Mouse (Mus musculus): Measurements from ENCODE around the gene Dpysl4. TPM values are rescaled to one million over a fixed set of nuclear protein-coding genes. Genes with fewer than 3 reads are reported as not detected.
A peak's percentile ranks its signal among the peaks of the same experiment; 100 is the strongest.

Dpysl4 gene
- polyA plus RNA-seq, 1 experiment from 2014 or later: 21.1 TPM

DNA sequence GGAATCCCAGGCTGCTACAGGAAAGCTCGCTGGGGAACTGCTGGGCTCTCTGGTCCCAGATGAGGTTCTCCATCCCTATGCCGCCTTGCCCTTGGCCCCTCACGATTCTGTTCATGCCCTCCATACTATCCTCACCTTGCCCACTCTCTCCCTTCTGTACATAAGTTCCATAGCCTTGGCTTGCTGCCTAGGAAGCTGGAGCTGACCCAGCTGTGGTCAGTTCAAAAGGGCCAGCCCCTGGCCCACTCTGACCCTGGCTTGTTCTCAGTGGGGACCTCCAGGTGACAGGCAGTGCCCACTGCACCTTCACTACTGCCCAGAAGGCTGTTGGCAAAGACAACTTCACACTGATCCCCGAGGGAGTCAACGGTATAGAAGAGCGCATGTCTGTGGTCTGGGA is 10.6 kb downstream of the Dpysl4 start:
- WGBS: 87% methylated on average over 6 of the region's 6 CpGs
- no peak overlapping the region for H3K9ac ChIP-seq
- H3K27me3 ChIP-seq: no peaks in the 10 kb centered on the region
- ATAC-seq (ENCODE audit: insufficient number of reproducible peaks, low FRiP score, low TSS enrichment, low read depth): no peak
- H3K27ac ChIP-seq (replicated peaks): no peak overlapping the region
- H3K4me2 ChIP-seq (replicated peaks): no peak overlapping the region
- H3K4me1 ChIP-seq: no peaks in the 10 kb centered on the region
- H3K4me3 ChIP-seq (replicated peaks): no peak overlapping the region
- H3K9me3 ChIP-seq (replicated peaks): no peaks in the 10 kb centered on the region
- peaks cover 12% of the 10 kb centered on the region; the same call in 1 of the 2 replicates for H3K36me3 ChIP-seq

DNA sequence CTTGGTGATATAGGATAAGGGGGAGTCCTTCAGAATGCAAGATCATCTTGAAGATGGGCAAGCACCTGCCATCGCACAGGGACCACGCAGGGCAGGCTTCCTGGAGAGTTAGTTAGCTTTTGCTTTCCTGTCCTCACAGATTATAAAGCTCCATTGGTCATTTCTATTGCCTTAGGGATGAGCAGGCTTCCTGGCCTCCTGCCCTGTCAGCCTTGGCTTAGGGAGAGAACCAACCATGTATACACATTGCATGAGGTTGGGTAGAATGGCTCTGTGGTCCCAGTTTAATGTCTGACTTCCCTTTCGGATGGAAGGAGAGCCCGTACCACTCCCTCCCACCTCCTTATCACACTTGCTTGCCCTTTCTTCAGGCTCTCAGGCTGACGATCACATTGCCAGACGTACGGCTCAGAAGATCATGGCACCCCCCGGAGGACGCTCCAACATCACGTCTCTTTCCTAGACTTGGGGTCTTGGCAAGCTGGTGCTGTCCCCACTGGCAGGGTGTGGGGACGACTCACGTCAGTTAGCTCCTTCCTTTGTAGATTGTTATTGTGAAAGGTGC is 14.8 kb downstream of the Dpysl4 start:
- Histone ChIP-seq H3K4me2 (replicated peaks) (no peak overlapping the region), H3K9ac (no peak overlapping the region), H3K9me3 (replicated peaks) (no peaks in the 10 kb centered on the region), H3K4me3 (replicated peaks) (no peak overlapping the region), H3K27me3 (no peaks in the 10 kb centered on the region), H3K27ac (replicated peaks) (no peak overlapping the region), H3K36me3 (no peaks in the 10 kb centered on the region), H3K4me1 (no peaks in the 10 kb centered on the region)
- WGBS: 71% methylated on average over 12 of the region's 12 CpGs
- ATAC-seq (ENCODE audit: insufficient number of reproducible peaks, low FRiP score, low TSS enrichment, low read depth): no peak

DNA sequence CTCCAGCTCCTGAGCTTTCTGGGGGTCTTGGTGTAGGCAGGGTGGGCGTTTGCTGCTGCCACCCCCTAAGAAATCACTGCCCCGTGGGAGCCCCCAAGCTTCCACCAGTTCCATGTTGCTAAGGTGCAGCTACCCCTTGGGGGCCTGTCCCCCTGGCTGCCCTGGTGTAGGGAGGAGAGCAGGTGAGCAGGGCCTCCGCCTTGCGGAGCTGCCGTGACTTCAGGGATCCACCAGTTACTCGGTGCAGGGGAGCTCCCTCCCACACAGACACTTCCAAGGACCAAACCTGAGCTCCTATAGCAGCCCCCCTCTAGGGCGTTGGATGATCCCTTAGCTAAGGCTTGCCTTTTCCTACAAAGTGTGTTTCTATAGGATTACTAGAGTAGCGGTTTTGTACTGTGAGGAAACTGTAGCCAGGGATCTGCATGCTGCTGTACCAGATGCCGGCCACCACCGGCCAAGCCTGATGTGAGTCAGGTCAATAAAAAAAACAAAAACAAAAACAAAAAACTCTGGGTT is 15.5 kb downstream of the Dpysl4 start:
- Histone ChIP-seq H3K4me3 (replicated peaks) (no peak overlapping the region), H3K27ac (replicated peaks) (no peak overlapping the region), H3K9me3 (replicated peaks) (no peaks in the 10 kb centered on the region), H3K4me2 (replicated peaks) (no peak overlapping the region), H3K36me3 (no peaks in the 10 kb centered on the region), H3K27me3 (no peaks in the 10 kb centered on the region), H3K4me1 (no peaks in the 10 kb centered on the region), H3K9ac (no peak overlapping the region)
- no peak for ATAC-seq (ENCODE audit: insufficient number of reproducible peaks, low FRiP score, low TSS enrichment, low read depth)
- WGBS: 65% methylated on average over 10 of the region's 10 CpGs

DNA sequence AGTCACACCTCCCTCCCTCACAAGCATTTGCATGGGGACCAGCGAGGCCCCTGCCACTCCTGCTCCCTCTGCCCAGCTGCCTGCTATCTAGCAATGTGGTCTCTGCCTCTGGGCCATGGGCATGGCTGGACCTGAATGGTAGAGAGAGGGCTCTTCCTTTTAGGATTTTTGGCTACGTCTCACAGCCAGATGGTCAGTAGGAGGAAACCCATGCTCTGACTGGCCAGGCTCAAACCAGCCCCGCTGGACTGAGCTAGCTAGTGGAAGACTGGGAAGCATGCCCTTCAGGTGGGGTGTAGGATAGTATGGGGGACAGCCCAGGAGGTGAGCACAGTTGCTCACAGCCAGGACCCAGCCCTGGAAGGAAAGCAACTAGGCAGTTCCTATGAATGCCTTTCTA is 16.0 kb downstream of the Dpysl4 start:
- ATAC-seq (ENCODE audit: insufficient number of reproducible peaks, low FRiP score, low TSS enrichment, low read depth): no peak

DNA sequence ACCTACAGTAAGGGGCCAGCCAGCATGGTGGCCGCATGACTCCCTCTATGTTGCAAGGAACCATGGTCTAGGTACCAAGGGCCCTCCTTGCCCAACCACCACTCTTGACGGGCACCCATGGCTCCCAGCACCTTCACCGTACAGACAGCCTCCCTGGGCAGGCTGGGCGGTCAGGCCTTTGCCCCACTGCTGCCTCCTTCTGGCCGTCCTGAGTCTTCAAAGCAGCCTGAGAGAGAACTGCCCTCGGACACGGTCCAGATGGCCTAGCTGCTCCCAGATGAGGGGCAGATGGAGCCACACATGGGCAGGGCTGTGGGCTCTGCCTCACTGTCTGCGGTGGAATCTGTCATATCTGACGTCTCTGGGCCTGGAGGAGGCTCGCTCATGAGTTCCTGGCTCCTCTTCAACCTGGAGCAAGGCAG is 18.2 kb downstream of the Dpysl4 start:
- ATAC-seq (ENCODE audit: insufficient number of reproducible peaks, low FRiP score, low TSS enrichment, low read depth): no peak
- H3K4me3 ChIP-seq (replicated peaks): no peak overlapping the region
- H3K9me3 ChIP-seq (replicated peaks): no peaks in the 10 kb centered on the region
- no peaks in the 10 kb centered on the region for H3K4me1 ChIP-seq
- 62% methylated on average over 10 of the region's 10 CpGs for WGBS
- H3K27me3 ChIP-seq: no peaks in the 10 kb centered on the region
- no peaks in the 10 kb centered on the region for H3K36me3 ChIP-seq
- H3K4me2 ChIP-seq (replicated peaks): no peak overlapping the region
- H3K27ac ChIP-seq (replicated peaks): no peak overlapping the region
- H3K9ac ChIP-seq: no peak overlapping the region

More for the DNA sequence above, 16.0 kb downstream of the Dpysl4 start:
- 57% methylated on average over 3 of the region's 3 CpGs for WGBS
- Histone ChIP-seq H3K4me3 (replicated peaks) (no peak overlapping the region), H3K27ac (replicated peaks) (no peak overlapping the region), H3K4me2 (replicated peaks) (no peak overlapping the region), H3K27me3 (no peaks in the 10 kb centered on the region), H3K9me3 (replicated peaks) (no peaks in the 10 kb centered on the region), H3K9ac (no peak overlapping the region), H3K36me3 (no peaks in the 10 kb centered on the region), H3K4me1 (no peaks in the 10 kb centered on the region)

DNA sequence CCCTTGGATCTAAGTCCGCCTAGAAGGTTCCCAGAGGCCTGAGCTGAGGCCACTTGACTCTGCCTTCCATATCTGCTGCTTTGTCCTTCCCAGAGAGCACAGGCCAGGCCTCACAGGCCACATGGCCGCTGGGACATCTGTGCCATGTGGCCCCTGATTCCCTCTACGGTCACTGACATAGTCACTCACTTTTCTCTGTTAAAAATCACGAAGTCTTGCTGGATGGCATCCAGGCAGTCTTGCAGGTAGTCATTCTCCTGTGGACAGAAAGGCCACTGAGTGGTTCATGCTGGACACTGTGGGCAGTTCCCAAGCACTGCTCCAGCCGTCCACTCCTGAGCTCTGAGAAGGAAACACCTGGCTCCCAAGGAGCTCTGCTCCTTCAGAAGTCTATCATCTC is 19.3 kb downstream of the Dpysl4 start:
- 80% methylated on average over 5 of the region's 5 CpGs for WGBS
- no peak overlapping the region for H3K4me2 ChIP-seq (replicated peaks)
- no peak overlapping the region for H3K27ac ChIP-seq (replicated peaks)
- H3K36me3 ChIP-seq: no peaks in the 10 kb centered on the region
- H3K9ac ChIP-seq: no peak overlapping the region
- H3K9me3 ChIP-seq (replicated peaks): no peaks in the 10 kb centered on the region
- no peaks in the 10 kb centered on the region for H3K4me1 ChIP-seq
- no peak for ATAC-seq (ENCODE audit: insufficient number of reproducible peaks, low FRiP score, low TSS enrichment, low read depth)
- no peaks in the 10 kb centered on the region for H3K27me3 ChIP-seq
- no peak overlapping the region for H3K4me3 ChIP-seq (replicated peaks)

DNA sequence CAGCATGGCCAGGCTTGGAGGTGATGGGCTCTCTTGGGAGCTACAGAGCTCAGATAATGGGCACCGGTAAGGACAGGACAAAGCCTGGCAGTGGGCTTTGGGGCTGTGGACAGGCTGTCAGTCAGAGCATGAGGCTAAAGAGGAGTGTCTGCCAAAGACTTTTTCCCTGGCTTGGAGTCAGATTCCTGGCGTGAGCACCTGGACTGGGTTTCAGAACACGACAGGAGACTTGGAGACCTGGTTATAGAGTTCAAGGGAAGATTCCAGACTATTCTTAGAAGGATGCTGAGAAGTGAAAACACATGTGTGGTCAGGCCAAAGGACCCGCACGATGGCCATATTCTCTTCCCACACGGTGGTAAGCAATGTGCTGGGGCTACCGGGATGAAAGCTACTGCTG is 19.9 kb downstream of the Dpysl4 start:
- Histone ChIP-seq H3K36me3 (no peaks in the 10 kb centered on the region), H3K9me3 (replicated peaks) (no peaks in the 10 kb centered on the region)
- no peak for ATAC-seq (ENCODE audit: insufficient number of reproducible peaks, low FRiP score, low TSS enrichment, low read depth)

DNA sequence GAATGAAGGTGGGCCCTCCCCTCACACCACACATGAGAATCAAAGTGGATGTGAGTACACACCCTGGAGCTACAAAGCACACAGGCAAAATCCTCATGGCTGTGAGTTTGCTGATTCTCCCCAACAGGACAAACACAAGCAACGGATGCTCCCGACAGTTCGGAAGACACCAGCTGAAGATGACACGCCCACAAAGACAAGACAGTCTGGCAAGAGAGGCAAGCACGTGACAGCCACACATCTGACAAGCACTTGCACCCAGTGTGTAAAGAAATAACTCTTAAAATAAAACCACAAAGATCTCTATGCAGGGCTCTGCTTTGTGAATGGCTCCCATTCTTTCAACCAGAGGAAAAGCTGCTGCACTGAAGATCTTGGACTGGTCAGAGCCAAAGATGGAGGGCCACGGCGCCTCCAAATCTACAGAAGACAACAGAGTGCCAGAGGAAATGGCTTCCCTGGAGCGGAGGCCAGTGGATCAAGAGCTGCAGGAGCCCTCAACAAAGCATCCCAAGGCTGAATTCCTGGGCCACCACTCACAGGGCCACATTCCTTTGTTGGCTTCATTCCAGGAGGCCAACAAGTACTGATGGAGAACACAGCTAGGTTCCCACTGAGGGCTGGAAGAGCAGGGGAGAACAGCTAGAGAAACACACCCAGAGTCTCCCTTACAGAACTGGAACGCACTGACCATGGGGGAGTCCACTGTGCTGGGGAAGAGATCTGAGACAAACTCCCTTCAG is 22.3 kb downstream of the Dpysl4 start:
- Histone ChIP-seq H3K9ac (no peak overlapping the region), H3K4me3 (replicated peaks) (no peak overlapping the region), H3K27me3 (no peaks in the 10 kb centered on the region), H3K4me1 (no peaks in the 10 kb centered on the region), H3K27ac (replicated peaks) (no peak overlapping the region), H3K9me3 (replicated peaks) (no peaks in the 10 kb centered on the region), H3K4me2 (replicated peaks) (no peak overlapping the region), H3K36me3 (no peaks in the 10 kb centered on the region)
- ATAC-seq (ENCODE audit: insufficient number of reproducible peaks, low FRiP score, low TSS enrichment, low read depth): no peak
- WGBS: 70% methylated on average over 9 of the region's 9 CpGs

More for the DNA sequence above, 19.9 kb downstream of the Dpysl4 start:
- no peak overlapping the region for H3K4me3 ChIP-seq (replicated peaks)
- no peak overlapping the region for H3K9ac ChIP-seq
- WGBS: 81% methylated on average over 7 of the region's 7 CpGs
- H3K27me3 ChIP-seq: no peaks in the 10 kb centered on the region
- H3K4me2 ChIP-seq (replicated peaks): no peak overlapping the region
- H3K4me1 ChIP-seq: no peaks in the 10 kb centered on the region
- no peak overlapping the region for H3K27ac ChIP-seq (replicated peaks)

DNA sequence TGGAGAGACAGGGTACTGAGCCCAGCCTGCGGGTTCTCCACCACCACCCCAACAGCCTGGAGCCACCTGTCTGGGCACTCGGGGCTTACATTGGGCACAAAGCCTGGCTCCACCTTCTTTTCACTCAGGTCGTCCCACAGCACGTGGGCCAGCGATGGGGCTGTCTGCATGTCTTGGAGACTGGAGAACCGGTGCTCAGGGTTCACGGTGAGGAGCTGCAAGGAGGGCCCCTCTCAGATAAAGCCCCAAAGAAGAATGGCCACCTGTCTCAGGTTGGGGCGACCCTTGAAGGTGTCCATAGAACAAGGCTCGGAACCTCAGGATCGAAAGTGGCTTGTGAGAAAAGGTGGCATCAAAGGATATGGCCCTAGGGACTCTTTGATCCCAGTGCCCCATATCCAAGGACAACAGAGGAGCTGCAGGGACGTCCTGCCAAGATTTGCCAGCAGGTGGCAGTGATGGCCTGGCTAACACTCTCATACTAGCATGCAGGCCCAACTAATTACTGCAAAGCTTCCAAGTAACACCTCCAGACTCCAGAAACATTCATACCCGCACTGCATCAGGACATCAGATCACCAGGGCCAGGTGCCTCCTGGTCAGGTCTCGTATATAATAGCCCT is 33.5 kb downstream of the Dpysl4 start:
- no peak overlapping the region for H3K4me2 ChIP-seq (replicated peaks)
- no peak overlapping the region for H3K27ac ChIP-seq (replicated peaks)
- WGBS: 43% methylated on average over 13 of the region's 13 CpGs
- H3K36me3 ChIP-seq: no peaks in the 10 kb centered on the region
- H3K9ac ChIP-seq: no peak overlapping the region
- ATAC-seq (ENCODE audit: insufficient number of reproducible peaks, low FRiP score, low TSS enrichment, low read depth): peak; percentile 15; the same call in 1 of the 2 replicates
- no peaks in the 10 kb centered on the region for H3K9me3 ChIP-seq (replicated peaks)
- peaks cover 3% of the 10 kb centered on the region; the same call in 1 of the 2 replicates for H3K27me3 ChIP-seq
- H3K4me3 ChIP-seq (replicated peaks): no peak overlapping the region
- no peaks in the 10 kb centered on the region for H3K4me1 ChIP-seq

DNA sequence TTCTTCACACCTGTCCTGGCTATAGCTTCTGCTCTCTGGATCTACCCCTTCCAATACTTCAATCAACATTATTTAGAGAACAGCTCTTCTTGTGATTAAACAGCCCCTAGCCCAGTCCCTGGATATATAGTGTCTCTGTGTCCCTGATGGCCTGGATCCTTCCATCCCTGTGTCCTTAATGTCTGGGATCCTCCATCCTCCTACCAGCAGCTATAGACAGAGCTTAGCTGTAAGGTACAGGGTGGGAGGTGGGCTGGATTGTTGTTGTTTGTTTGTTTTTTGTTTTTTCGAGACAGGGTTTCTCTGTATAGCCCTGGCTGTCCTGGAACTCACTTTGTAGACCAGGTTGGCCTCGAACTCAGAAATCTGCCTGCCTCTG is 34.0 kb downstream of the Dpysl4 start:
- H3K36me3 ChIP-seq: no peaks in the 10 kb centered on the region
- ATAC-seq (ENCODE audit: insufficient number of reproducible peaks, low FRiP score, low TSS enrichment, low read depth): no peak; the same call in 1 of the 2 replicates
- H3K4me3 ChIP-seq (replicated peaks): no peak overlapping the region
- WGBS: 52% methylated on average over 2 of the region's 2 CpGs
- peaks cover 3% of the 10 kb centered on the region; the same call in 1 of the 2 replicates for H3K27me3 ChIP-seq
- no peak overlapping the region for H3K27ac ChIP-seq (replicated peaks)
- H3K9ac ChIP-seq: no peak overlapping the region
- no peaks in the 10 kb centered on the region for H3K9me3 ChIP-seq (replicated peaks)
- H3K4me1 ChIP-seq: no peaks in the 10 kb centered on the region
- no peak overlapping the region for H3K4me2 ChIP-seq (replicated peaks)

DNA sequence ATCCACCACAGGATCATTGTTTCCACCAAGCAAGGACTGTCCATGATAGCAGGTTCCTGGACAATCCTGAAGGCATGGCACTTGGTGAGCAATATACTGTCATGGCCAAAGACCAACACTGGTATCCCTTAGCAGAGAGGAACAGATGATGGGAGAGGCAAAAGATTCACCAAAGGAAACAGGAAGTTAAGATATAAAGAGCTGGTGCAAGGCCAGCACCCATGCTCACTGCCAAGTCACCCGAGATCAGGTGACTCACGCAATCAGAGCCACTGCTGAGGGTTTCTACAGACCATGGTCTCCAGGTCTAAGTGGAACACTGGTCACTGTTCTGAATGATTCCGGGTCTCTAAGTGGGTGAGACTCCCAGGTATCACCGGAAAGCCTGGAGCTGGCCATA is 40.1 kb downstream of the Dpysl4 start:
- Histone ChIP-seq H3K9ac (no peak overlapping the region), H3K4me1 (peaks cover 10% of the 10 kb centered on the region), H3K9me3 (replicated peaks) (no peaks in the 10 kb centered on the region), H3K4me2 (replicated peaks) (no peak overlapping the region), H3K4me3 (replicated peaks) (no peak overlapping the region), H3K27ac (replicated peaks) (no peak overlapping the region), H3K27me3 (no peaks in the 10 kb centered on the region), H3K36me3 (no peaks in the 10 kb centered on the region)
- WGBS: 78% methylated on average over 4 of the region's 4 CpGs
- no peak for ATAC-seq (ENCODE audit: insufficient number of reproducible peaks, low FRiP score, low TSS enrichment, low read depth)
